Mouse (Mus musculus): ENCODE results near the gene Nr1i2.
"Not testable (repeated sequence)": the region's sequence is repeated elsewhere in the genome, so short reads cannot be mapped to it uniquely, and the experiment has no call there.

The Nr1i2 gene

DNA sequence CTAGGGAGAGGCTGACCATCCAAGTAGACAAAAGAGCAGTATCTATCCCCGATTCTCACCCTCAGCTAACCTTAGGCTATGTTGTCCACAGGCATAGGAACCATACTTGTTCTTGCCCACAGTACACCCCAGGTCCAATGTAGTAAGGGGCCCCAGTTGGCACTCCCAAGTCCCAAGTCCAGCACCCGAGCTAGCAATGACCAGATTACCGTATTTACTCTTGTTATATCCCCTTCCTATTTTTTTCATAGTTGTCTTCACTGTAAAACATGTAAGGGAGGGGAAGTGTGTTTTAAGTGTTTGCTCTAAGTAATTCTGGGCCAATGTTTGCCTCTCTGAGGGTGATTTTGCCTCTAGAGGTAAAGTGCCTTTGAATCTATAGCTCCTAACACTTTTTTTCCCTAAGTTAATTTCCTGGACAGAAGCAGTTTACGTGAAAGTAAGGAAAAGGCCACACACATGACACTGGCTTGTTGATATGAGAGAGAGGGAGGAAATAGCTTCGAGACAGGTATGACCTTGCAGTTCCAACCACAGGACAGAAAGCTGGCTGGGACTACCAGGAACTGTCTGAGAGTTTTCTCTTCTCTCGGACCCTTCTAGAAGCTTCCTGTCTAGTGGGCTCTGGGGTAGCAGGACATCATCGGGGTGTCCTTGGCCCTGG, at the start of gene Nr1i2:
Gene Nr1i2 (minus strand): TSS at position 140 of the 664 bp plus-strand sequence.
- no peak for DNase-seq

DNA sequence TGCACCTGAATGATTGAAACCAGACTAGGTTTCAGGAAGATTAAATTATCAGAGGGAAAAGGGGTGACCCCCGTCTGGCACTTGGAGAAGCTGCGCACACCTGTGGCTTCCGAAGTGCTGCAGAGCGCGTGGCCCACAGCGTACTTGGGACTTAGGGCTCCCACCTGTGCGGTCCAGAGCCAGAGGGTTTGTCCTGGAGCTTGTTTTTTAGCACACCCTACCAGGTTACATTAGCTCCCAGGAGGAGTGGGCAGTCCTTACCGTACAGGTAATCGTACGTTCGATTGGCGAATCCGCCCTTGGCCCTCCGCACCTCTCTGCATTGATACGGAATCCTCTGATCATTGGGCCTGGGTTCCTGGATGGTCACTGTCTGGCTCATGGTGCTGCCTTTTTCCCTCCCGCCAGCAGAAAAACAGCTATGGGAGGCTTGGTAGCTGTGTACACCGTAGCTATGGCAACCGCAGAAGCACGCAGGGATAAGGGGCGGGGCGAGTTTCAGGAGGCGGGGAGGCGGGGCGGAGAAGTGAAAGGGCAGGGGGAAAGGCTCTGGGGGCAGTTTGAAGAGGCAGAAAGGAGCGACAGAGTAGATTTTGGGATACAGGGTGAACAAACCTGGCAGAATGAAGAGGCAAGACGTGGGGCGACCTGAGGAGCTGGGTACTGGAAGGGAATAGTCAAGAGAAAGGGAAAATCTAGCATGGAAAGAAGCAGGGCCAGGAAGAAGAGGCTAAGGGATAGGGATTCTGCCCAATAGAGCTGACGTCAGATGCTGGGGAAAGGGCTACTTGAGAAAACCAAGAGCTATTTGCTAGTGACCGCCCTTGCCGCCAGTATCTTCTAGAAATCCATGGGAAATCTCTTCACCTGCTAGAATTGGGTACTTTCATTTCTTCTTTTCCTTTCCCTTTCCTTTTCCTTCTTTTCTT, 47.0 kb upstream of the Nr1i2 start, which contains the start of gene Maats1:
Gene Maats1 (minus strand): TSS at position 748 of the 929 bp plus-strand sequence.
- peak; percentile 77 for DNase-seq

DNA sequence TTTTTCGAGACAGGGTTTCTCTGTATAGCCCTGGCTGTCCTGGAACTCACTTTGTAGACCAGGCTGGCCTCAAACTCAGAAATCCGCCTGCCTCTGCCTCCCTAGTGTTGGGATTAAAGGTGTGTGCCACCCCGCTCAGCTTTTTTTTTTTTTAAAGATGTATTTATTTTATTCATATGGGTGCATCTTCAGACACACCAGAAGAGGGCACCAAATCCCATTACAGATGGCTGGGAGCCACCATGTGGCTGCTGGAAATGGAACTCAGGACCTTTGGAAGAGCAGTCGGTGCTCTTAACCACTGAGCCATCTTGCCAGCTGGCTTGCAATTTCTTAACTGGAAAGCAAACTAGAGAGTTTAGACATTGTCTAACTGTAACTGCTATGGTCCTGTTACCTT, 43.5 kb upstream of the Nr1i2 start:
- DNase-seq: not testable (repeated sequence)

DNA sequence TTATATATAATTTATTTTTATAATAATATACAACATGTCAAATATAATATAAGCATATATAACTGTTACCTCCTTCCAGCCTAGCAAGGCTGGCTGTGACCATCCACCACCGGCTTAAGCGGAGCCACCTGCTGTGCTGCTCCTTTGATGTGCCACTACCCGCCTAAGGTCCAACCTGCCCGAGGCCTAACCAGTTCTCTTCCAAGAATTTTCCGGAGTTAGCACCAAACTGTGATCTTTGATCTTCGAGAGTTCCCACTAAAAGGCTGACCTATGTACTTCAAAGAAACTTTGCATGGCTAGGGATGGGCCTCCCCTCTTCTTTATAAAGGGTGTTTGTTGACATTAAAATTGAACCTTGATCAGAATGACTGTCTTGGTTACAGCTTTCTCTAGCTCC, 39.8 kb upstream of the Nr1i2 start:
- DNase-seq: no peak

DNA sequence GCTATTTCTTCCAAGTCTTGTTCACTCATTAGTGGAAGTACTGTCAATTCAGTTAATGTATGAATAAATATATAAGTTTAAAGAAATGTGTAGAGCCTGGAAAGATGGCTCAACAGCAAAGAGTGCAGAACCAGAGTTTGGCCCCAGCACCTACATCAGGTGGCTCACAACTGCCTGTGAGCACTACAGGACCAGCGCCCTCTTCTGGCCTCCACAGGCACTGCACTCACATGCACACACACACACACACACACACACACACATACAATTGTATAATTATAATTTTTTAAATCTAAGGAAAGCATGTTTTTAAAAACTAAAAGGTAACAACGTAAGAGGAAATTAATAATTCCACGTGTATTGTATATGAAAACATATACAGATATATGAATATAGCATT, 34.7 kb upstream of the Nr1i2 start:
- DNase-seq: no peak

DNA sequence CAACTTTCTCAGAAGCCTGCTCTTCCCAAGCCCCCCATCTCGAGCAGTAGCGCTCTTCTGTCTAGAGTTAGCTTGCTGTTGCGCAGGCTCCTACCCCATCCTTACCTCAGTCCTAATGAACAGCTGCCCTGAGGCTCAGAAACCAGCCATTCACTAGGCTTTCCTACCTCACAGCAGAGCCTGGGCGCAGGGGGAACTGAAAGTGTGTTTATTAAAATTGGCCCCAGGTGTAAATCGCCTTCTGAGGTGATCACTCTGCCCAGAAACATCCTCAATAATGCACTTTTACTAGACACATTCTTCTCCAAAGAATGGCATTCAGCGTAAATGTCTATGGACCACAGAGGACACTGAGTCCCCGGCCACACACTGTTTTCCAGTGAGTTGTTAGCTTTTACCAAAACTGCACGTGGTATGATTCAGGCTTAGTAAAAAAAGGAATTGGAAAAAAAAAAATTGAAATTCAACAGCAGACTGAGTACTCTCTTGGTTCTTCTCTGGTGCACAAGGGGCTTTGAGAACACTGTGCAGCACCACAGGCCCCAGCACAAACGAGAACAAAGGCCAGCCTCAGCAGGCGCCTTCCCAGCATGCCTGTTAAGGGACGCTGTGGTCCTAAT, 32.3 kb upstream of the Nr1i2 start:
- DNase-seq: no peak

DNA sequence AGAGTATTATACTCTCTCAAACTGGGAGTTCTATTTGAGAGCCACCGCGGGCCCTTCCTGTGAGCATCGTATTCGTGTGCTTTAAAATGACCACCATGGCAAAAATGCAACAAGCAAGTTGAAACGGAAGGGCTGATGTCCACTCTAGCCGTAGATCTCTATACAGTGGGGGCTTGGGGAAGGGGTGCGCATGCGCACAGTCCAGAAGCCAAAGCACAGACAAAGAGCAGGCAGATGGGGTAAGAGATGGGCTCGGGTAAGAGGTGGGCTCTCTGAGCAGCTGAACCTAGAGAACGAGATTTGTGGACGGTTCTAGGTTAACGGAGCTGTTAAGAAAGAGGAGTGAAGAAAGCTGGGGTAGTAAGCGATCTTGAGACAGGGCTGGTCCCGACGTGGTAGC, 29.7 kb upstream of the Nr1i2 start:
- DNase-seq: no peak

DNA sequence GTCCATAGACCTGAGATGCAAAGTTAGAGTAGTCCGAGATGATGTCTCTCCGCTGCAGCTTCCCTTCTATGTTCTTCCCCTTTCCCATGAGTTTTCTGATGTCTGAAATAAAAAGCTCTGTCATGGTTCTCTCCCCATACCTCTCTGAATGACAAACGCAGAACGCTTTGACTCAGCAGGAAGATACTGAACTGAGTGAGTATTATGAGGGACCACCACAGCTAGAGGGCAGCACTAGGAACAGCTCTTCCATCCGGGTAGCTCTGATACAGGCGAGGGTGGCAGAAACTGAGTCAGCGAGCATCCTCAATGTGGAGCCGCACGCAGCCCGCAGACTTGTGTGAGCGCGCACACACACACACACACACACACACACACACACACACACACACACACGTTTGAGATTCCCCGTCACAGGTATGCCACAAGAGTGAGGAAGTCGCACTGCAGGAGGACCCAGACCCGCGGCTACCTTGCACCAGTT, 26.9 kb upstream of the Nr1i2 start:
- DNase-seq: peak; percentile 78

DNA sequence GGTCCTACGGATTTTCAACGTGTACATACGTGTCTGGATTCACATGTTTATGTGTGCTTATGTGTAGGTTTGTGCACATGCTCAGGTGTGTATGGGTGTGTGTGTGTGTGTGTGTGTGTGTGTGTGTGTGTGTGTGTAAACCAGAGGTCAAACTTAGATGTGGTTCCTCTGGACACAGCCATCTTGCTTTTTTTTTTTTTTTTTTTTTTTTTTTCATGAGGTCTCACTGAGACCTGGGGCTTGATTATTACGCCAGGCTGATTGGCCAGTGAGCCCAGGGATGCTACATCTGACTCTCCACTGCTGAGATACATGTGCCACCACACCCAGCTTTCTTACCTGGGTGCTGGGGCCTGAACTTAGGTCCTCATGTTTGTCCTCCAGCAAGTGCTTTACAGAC, 24.5 kb upstream of the Nr1i2 start:
- no peak for DNase-seq

DNA sequence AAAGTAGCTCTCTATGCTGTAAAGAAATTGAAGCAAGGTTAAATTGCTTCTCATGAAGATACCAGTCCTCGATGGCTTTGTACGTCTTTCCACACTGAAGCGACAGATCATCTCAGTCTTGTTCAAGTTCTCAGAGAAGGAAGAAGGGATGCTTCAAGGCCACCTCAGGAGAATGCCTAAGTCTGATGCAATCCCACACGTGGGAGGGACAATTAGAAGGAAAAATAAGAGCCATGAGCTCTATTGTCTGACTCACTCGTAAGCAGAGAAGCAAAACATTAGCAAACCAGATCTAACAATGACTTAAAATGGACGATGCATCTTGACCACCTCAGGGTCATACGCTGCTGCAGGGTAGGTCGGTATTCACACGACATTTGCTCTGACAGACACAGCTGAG, 23.9 kb upstream of the Nr1i2 start:
- DNase-seq: no peak

DNA sequence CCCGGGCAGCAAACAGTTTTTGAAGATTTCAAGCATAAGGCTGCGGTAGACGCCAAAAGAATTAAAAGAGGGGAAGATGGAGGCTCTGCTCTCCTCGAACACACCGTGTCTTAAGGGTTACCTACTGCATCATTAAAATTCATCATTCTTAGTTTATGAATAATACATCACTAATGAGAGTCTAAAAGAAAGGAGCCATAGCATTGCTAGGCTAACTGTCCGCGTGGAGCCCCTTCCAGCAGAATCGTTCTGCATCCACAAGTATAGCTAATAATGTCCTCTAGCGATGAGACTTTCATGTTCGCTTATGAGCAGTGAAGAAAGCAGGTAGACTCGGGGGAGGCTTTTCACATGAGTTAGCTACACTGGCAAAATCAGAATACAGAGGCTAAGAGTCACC, 13.6 kb upstream of the Nr1i2 start:
- no peak for DNase-seq

DNA sequence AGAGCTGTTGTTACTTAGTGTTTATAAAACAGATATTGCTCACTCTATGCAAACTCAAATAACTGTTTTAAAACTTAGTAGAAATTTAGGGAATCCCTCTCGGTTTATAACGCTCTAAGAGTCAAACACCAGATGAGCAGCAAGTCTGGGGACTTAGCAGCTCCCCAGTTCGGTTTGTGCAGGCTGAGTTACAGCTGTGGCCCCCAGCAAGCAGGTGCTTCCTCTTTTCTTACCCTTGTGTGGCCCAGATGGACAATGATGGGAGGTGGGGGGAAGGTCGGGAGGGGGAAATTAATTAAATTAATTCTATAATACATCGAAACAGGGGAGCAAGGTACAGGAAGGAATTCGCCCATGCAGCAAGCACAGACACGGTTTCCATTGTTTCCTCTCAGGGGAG, 13.0 kb upstream of the Nr1i2 start:
- DNase-seq: no peak

DNA sequence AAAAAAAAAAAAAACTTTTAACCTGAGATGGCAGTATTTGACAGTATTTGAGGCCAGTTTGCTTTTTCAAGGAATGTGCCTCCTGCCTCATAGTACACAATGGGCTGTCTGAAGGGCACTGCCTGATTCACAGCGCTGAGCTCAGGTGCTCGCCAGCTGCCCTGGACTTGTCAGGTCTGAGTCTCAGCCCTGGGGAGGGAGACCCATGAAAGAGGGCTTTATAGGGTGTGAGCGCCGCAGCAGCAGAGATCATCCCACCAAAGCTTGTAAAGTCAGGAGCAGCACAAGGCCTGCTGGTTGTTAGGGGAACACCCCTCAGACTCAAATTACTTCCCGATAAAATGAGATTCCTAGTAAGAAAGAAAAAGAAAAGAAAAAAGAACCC, 12.6 kb upstream of the Nr1i2 start:
- no peak for DNase-seq

DNA sequence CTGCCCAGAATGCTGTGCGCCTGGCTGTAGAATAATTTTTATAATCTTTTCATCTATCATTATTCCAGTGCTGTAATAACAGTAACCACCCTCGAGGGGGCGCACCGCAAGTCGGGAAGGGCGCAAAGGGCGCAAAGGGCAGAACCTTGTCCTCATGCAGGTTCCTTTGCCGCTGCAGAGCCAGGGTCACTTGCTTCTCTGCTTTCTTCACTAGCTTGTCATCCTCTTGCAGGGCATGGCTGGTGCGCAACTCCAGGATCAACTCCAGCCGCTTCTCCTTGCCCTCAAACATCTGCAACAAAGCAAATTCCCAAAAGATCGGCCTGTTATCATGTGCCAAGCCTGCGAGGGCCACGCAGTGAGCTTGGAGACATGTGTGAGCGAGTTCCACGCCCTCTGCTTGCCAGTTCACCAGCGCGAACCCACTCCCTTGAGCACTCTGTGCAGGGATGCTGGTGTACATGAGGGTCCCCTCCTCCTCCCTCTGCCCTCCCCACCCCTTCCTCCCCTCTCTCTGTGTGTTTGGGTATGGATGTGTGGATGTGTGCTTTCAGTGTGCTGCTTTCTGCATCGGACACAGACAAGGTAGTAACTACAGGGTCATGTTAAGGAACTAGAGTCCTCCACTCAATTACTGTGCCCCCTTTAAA, 12.1 kb upstream of the Nr1i2 start:
- peak; percentile 72 for DNase-seq

DNA sequence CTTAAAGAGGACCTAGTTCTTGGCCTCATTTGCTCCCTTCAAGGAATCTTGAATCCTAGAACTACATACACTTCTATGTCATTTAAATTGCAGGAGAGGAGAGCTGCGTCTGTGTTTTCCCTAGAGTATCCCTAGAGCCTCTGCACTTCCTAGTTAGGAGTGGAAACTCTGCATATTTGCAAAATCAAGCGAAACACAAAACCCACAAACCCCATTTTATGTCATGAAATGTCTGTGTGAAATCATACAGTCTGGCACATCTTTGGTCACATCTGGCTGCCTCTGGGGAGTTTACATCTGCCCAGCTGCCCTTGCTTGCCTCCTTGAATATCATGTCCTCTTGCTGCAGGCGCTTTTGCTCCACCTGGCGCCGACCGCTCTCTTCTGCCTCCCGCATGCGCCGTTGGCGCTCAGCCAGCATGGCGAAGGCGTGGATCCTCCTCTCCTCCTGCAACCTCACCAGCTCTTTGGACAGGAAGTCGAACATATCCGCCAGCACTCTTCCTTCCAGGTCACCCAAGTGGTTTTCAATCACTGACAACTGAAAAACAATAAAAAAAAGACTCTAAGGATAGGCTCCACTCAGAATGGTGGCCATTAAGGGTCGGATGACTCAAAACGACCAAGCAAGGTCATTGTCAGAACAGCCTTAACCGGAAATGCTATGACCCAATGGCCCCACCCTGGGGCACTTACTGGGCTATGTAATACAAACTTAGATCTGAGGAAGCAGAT, 10.0 kb upstream of the Nr1i2 start:
- no peak for DNase-seq

DNA sequence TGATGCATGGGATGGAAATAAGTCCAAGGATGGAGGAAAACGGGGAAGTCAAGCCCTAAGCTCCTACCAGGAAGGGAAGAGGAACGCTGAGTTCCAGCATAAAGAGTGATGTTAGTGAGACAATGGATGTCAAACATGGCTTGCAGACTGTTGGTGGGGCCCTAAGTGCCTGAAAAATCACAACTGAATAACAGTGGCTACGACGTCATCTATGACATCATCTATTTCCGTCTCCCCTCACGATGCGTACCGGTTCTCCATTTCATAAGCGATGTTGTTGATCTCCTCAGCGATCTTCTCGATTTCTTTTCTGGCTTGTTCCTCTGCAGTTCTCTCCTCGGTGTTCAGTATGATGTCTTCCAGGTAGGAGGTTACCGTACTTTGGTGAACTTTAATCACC, 7.7 kb upstream of the Nr1i2 start:
- DNase-seq: no peak

DNA sequence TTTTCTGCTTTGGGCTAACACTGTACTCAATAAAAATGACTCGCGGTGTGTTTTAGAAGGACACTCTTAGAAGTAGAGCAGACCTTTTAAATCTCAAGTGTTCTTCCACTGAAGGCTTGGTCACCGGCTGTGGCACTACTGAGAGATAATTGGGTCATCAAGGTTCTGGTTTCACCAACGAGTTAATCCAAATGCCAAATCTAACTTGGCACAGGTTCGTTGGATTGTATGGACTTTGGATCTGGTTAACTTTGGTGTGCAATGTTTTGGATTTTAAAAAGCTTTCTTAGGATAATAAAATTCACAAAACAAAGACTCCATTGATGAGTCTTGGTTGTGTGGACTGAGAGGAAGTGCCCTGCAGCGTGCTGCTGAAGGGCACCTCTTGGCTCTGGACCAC, 3.8 kb upstream of the Nr1i2 start:
- no peak for DNase-seq

DNA sequence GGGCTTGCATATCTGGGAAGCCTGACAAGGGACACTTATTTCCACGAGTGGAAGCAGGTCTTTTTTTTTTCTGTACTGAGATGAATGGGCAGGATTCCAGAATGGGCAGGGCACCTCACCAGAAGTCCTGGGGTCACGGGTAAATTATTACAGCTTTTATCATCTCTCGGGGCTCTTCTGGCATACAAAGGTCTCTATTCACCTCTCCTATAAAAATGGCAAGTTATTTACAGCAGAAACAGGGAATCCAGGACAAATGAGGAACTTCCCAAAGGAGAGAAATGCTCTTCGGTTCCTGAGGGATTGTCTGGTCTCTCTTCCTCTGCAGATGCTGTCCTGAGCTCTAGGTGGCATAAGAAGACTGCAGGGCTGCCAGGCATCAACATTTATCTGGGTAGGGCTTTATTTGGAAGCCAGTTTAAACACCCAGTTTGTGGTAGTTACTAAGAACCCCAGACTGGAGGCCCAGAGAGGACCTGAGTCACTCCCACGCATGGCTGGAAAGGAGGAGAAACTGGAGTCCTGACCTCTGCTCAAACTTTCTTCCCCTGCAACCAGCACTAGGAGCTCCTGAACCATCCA, 816 bp upstream of the Nr1i2 start:
- no peak for DNase-seq

DNA sequence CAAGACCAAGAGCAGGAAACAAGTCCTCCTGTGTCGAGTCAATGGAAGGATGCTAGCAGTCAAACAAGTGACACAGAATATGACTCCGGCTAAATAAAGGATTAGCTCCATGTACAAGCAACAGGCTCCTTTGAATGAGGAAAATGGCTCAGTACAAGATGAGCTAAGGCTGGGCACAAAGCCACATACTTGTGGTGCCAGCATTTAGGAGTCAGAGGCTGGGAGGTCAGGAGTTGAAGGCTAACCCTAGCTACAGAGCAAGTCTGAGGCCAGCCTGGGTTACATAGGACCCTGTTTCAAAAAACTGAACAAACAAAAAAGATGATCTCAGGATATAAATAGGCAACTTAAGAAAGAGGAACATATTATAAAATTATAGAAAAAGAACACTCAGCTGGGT, 4.5 kb downstream of the Nr1i2 start:
- no peak for DNase-seq

DNA sequence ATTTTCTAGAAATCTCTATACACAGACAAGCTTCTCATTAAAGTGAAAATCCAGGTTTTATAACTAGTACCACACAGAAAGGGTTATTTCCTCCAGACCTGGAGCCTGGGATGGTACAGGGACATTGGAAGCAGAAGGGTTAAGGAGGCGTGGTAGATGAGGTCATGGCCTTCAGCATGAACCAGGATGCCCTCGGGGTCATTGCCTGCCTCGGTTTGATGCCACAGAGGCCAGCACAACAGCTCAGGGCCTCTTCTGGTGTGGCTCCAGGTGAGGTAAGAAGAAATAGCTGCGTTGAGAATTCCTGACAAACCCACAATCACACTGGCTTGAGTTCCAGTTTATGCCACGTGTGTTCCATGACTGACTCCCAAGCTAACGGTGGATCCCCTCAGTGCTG, 5.8 kb downstream of the Nr1i2 start:
- no peak for DNase-seq

DNA sequence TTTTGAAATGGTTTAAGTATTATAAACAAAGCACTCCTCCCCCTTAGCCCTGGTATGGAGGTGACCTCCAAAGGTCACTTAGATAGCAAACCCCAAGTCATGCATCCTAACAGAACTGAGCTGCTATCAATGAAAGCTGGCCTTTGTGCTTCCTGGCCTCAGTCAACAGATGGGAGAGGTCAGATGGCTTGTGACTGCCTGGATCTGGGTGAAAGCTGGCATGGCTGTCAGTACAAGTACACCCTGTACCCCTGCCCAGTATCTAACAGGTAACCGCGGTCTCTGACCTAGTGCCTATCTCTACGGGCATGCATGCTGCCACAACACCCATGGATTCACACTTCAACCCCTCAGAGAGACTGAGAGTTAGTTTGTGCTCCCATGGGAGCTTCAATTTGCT, 6.9 kb downstream of the Nr1i2 start:
- no peak for DNase-seq

DNA sequence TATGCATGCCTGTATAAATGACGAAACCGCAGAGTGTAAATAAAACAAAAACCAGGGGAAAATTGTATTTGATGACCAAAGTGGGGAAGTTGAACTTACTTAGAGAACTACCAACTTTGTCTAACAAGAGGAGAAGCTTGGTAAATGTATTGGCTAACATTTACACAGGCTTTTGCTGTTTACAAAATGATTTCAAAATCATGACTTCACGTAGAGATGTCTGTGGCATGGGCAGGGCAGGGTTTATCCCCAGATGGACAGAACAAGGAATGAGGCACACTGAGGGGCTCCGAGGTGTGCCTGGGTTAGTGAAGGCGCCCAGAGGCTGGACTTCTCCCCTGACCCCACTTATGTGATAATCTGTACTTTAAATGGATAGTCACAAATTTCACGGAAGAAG, 7.3 kb downstream of the Nr1i2 start:
- DNase-seq: no peak

All from thymus, postnatal 4 days (tissue).